ENCODE assay signal across 14 mouse cellular contexts in genomic region chr3:153791610-153792363, GRCm38 (mm10). TPM values are rescaled to one million over a fixed set of nuclear protein-coding genes. Genes with fewer than 3 reads are reported as not detected.
DNase-seq lines count a peak whose midpoint lies in the region; ATAC-seq and TF ChIP-seq lines count a peak whose summit lies in the region.
"Had no signal": no experiment of that assay in that cellular context is flagged by ENCODE, and none has a peak within 500 bp of the region (broad histone marks: within the 10 kb centered on the region; RNA-seq: fewer than 3 reads in every experiment).

No protein-coding gene starts in this region.

- 0 out of 2 replicates have a peak, but pooled peaks cover 3% of the 10 kb centered on the region for H3K4me1 ChIP-seq in heart, embryonic 15.5 days (replicated peaks)
- H3K4me1 ChIP-seq in stomach, embryonic 14.5 days (ENCODE audit: control insufficient read depth, insufficient read depth, low read length), result 0 out of 2 replicates have a peak, but pooled peaks cover 3% of the 10 kb centered on the region
- H3K4me1 ChIP-seq in stomach, postnatal 0 days (replicated peaks; ENCODE audit: control insufficient read depth, insufficient read depth), result no peaks in the 10 kb centered on the region
- peaks cover 33% of the 10 kb centered on the region for H3K4me1 ChIP-seq in liver, embryonic 11.5 days (replicated peaks; ENCODE audit: control insufficient read depth, insufficient read depth, low read length)
- H3K4me1 ChIP-seq: limb, embryonic 15.5 days had no signal

- no peak overlapping the region for H3K4me2 ChIP-seq in heart, embryonic 15.5 days
- H3K4me2 ChIP-seq in stomach, embryonic 14.5 days (replicated peaks; ENCODE audit: low read depth, low read length), result no peak overlapping the region
- H3K4me2 ChIP-seq in stomach, postnatal 0 days (replicated peaks; ENCODE audit: low read depth), result no peak overlapping the region
- peak overlapping the region; percentile 55 for H3K4me2 ChIP-seq in liver, embryonic 11.5 days
- H3K4me2 ChIP-seq: limb, embryonic 15.5 days had no signal

- H3K9ac ChIP-seq in heart, embryonic 15.5 days, result no peak overlapping the region
- no peak overlapping the region for H3K9ac ChIP-seq in stomach, embryonic 14.5 days (replicated peaks; ENCODE audit: low read depth, low read length)
- no peak overlapping the region for H3K9ac ChIP-seq in stomach, postnatal 0 days (ENCODE audit: low read length)
- peak overlapping the region; percentile 67 for H3K9ac ChIP-seq in liver, embryonic 11.5 days (ENCODE audit: low read depth, low read length)
- H3K9ac ChIP-seq: limb, embryonic 15.5 days had no signal

- DNase-seq in heart, adult 18-20 months, result no peak
- DNase-seq in stomach, postnatal 0 days (ENCODE audit: low spot score), result no peak
- DNase-seq in liver, embryonic 11.5 days (ENCODE audit: low spot score), result peak; percentile 65
- DNase-seq in left cerebral cortex, postnatal 14 days (ENCODE audit: low spot score in 2 of 2), result no peak
- DNase-seq in layer of hippocampus, adult 8-10 months (ENCODE audit: low spot score in 2 of 2), result no peak
- no peak for DNase-seq in cerebellum, postnatal 36 days
- DNase-seq: cerebellum, adult 18-20 months; right cerebral cortex, adult 18-20 months had no signal

- no peak for TF ChIP-seq CTCF in stomach, postnatal 0 days (IDR thresholded peaks at IDR 0.05; ENCODE audit: low read depth)

- peak; percentile 50; the same call in 1 of the 2 replicates for ATAC-seq in heart, embryonic 15.5 days (replicated peaks; ENCODE audit: insufficient number of reproducible peaks, insufficient read depth, low FRiP score, low read depth)
- peak; percentile 86; the same call in 1 of the 2 replicates for ATAC-seq in stomach, embryonic 14.5 days (ENCODE audit: insufficient number of reproducible peaks, insufficient read depth, low FRiP score, low read depth)
- no peak for ATAC-seq in stomach, postnatal 0 days (ENCODE audit: low FRiP score, low TSS enrichment)
- ATAC-seq in liver, embryonic 11.5 days (replicated peaks; ENCODE audit: low FRiP score), result peak; percentile 98
- ATAC-seq: activated CD4-positive, CD25-positive, alpha-beta regulatory T cell, adult 4 months had no signal

- H3K4me3 ChIP-seq in heart, embryonic 15.5 days, result no peak overlapping the region
- no peak overlapping the region for H3K4me3 ChIP-seq in stomach, embryonic 14.5 days (ENCODE audit: low read depth, low read length)
- no peak overlapping the region for H3K4me3 ChIP-seq in stomach, postnatal 0 days (ENCODE audit: low read depth, low read length)
- peak overlapping the region; percentile 3; the same call in 1 of the 2 replicates for H3K4me3 ChIP-seq in liver, embryonic 11.5 days (ENCODE audit: low read depth, low read length)
- H3K4me3 ChIP-seq: limb, embryonic 15.5 days had no signal

- no peaks in the 10 kb centered on the region for H3K27me3 ChIP-seq in heart, embryonic 15.5 days
- H3K27me3 ChIP-seq in stomach, embryonic 14.5 days (ENCODE audit: control insufficient read depth, insufficient read depth, low read length), result no peaks in the 10 kb centered on the region
- no peaks in the 10 kb centered on the region for H3K27me3 ChIP-seq in stomach, postnatal 0 days (ENCODE audit: control insufficient read depth, insufficient read depth, low read length)
- H3K27me3 ChIP-seq in liver, embryonic 11.5 days (replicated peaks; ENCODE audit: control insufficient read depth, insufficient read depth, low read length), result no peaks in the 10 kb centered on the region
- H3K27me3 ChIP-seq: limb, embryonic 15.5 days had no signal

- H3K9me3 ChIP-seq in heart, embryonic 15.5 days (replicated peaks), result no peaks in the 10 kb centered on the region
- no peaks in the 10 kb centered on the region for H3K9me3 ChIP-seq in stomach, embryonic 14.5 days (ENCODE audit: control insufficient read depth, low read depth, low read length)
- H3K9me3 ChIP-seq in stomach, postnatal 0 days (ENCODE audit: control insufficient read depth, low read length), result no peaks in the 10 kb centered on the region
- no peaks in the 10 kb centered on the region for H3K9me3 ChIP-seq in liver, embryonic 11.5 days (ENCODE audit: control insufficient read depth, low read length)
- H3K9me3 ChIP-seq: limb, embryonic 15.5 days had no signal

- TF ChIP-seq EP300 in stomach, postnatal 0 days (optimal IDR thresholded peaks at IDR 0.05), result no peak

- WGBS in heart, embryonic 15.5 days, result 27% methylated on average over 11 of the region's 11 CpGs
- WGBS in stomach, embryonic 14.5 days, result 69% methylated on average over 11 of the region's 11 CpGs
- 61% methylated on average over 11 of the region's 11 CpGs for WGBS in stomach, postnatal 0 days
- 21% methylated on average over 11 of the region's 11 CpGs for WGBS in liver, embryonic 11.5 days

- H3K27ac ChIP-seq in heart, embryonic 15.5 days, result no peak overlapping the region
- no peak overlapping the region for H3K27ac ChIP-seq in stomach, embryonic 14.5 days (ENCODE audit: low read length)
- no peak overlapping the region for H3K27ac ChIP-seq in stomach, postnatal 0 days (replicated peaks)
- peak overlapping the region; percentile 95 for H3K27ac ChIP-seq in liver, embryonic 11.5 days (ENCODE audit: low read depth, low read length)
- H3K27ac ChIP-seq: limb, embryonic 15.5 days had no signal

- H3K36me3 ChIP-seq in heart, embryonic 15.5 days, result no peaks in the 10 kb centered on the region
- H3K36me3 ChIP-seq in stomach, embryonic 14.5 days (ENCODE audit: control insufficient read depth, insufficient read depth, low read length), result no peaks in the 10 kb centered on the region
- no peaks in the 10 kb centered on the region for H3K36me3 ChIP-seq in stomach, postnatal 0 days (ENCODE audit: control insufficient read depth, insufficient read depth, low read length)
- H3K36me3 ChIP-seq in liver, embryonic 11.5 days (ENCODE audit: control insufficient read depth, insufficient read depth, low read length), result no peaks in the 10 kb centered on the region
- H3K36me3 ChIP-seq: limb, embryonic 15.5 days had no signal

- intact Hi-C loops in left cerebral cortex, postnatal 14 days (cut with DNase I), result no loop called here

RNA-seq across cellular contexts. Expression of gene Asb17, which starts 52.2 kb away (rescaled TPM):
- 0.11 and 0.15 TPM in 2 replicates for polyA plus RNA-seq in heart, embryonic 15.5 days (2015; fragmentation: Nextera tagmentation; extraction: Ambion mirVana)
- not detected for total RNA-seq in heart, adult 18-20 months (2021)
- 0.72 TPM in 1 of 2 replicates, not detected in the other for polyA plus RNA-seq in stomach, embryonic 14.5 days (2014; fragmentation: Nextera tagmentation; extraction: Ambion mirVana)
- 0.08 and 0.12 TPM in 2 replicates for polyA plus RNA-seq in stomach, postnatal 0 days (2015; fragmentation: Nextera tagmentation; extraction: Ambion mirVana)
- polyA plus RNA-seq in liver, embryonic 11.5 days (2014; fragmentation: Nextera tagmentation; extraction: Ambion mirVana), result 8.3 and 9.6 TPM in 2 replicates
- total RNA-seq in left cerebral cortex, postnatal 14 days (2021), result not detected
- not detected for total RNA-seq in layer of hippocampus, adult 8-10 months (2022)
- polyA plus RNA-seq: large intestine, adult 2 months; thymus, postnatal 0 days had no signal
